Mouse (Mus musculus): ENCODE results near the gene Hnrnpr. TPM values are rescaled to one million over a fixed set of nuclear protein-coding genes. Genes with fewer than 3 reads are reported as not detected.

Hnrnpr gene
- total RNA-seq, 2 experiments from 2014 or later, result 21.4 to 27.4 TPM

DNA sequence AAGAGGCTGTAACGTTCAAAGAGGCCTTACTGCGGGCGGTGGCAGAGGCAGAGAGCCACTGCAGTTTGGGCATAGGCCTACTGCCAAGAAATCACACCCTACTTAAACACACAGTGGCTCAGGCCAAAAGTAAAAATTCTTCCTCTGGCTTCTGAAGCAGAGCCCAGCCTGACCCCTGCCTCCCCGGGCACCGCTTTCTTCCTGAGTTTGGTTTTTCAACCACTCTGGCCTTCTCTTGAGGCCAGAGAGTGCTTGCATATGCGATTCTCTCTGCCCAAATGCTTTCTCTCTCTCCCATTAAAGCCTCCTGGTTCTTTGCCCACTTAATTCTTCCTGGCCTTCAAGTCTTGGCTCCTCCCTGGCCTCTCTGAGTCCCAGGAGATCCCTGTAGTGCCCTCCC, 73.1 kb downstream of the Hnrnpr start:
- no peak for DNase-seq (ENCODE audit: low spot score)

DNA sequence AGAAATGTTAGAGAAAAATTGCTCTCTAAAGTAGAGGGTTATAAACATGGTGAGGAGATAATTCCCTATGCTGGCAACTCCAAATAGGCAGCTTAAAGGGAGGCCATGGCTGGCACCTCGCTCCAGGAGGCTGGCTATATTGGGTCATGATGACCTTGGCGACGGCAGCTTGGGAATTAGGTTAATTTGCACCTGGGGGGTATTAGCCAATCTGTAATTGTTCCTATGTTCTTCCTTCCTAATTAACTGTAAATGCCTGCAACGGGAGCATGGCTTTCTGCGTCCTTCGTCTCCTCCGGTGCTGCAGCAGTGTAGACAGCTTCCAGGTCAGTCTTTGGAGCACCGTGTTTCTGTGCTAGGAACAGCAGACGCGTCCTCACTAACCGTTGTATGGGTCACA, 76.5 kb downstream of the Hnrnpr start:
- DNase-seq (ENCODE audit: low spot score), result no peak

DNA sequence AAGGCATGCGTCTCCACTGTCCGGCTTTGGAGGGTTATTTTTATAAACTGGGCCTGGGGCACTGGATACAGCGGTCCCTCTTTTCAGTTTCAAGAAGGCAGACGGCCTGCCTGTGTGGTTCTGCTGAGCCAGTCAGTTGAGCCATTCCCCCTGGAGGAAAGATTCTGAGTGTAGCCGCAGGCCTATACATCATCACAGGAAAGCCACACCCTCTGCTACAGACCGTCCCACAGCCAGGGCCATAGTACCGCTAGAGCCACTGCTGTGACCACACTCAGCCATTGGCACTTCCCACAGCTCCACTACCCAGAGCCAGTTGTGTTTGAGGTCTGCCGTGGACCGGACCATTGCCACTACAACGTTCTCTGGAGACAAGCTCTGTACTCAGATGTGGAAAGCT, 91.1 kb downstream of the Hnrnpr start:
- DNase-seq (ENCODE audit: low spot score), result no peak

DNA sequence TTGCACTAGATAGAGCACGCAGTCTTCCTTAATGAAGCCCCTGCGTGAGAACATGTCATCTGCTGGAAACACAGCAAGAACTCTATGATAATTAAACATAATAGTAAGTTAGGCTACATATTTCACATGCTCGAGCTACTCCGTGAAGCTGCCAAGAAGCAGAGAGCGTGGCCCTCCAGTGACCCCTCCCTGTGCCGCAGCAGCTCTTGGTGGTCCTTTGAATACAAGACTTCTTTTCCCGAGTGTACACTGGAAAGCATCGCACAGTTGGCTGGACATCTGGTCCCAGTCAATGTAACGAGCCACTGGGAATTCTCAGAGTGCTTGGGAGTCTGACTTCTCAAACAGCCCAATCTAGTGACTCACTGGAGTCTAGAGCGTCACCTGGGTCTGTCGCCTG, 97.1 kb downstream of the Hnrnpr start:
- DNase-seq (ENCODE audit: low spot score), result no peak

Other genes starting within 250 kb of the Hnrnpr start
- 10 to 100 TPM; 13.7 to 24.1 TPM for gene Id3, start 167.4 kb upstream of the Hnrnpr start, total RNA-seq (2021)
- under 1 TPM; 0.73 to 0.76 TPM for gene E2f2, start 138.5 kb upstream of the Hnrnpr start, total RNA-seq (2021)
- gene Asap3, start 104.6 kb upstream of the Hnrnpr start, total RNA-seq (2021), result 1 to 10 TPM; 1.4 to 1.5 TPM
- gene Tcea3, start 63.2 kb upstream of the Hnrnpr start, total RNA-seq (2021), result 100 to 1,000 TPM; 379 to 395 TPM
- 10 to 100 TPM; 29.7 to 33.3 TPM for gene Zfp46, start 26.3 kb upstream of the Hnrnpr start, total RNA-seq (2021)
- gene Htr1d, start 112.6 kb downstream of the Hnrnpr start, total RNA-seq (2021), result not detected
- under 1 TPM in 1 of 2 experiments, not detected in 1; 0.12 TPM for gene 6030445D17Rik, start 151.3 kb downstream of the Hnrnpr start, total RNA-seq (2021)
- gene Luzp1, start 158.8 kb downstream of the Hnrnpr start, total RNA-seq (2021), result 10 to 100 TPM; 10.1 to 18.3 TPM